Mouse (Mus musculus): ENCODE measurements around the gene Pcsk4. TPM values are rescaled to one million over a fixed set of nuclear protein-coding genes. Genes with fewer than 3 reads are reported as not detected.

Pcsk4 gene
- polyA plus RNA-seq, 1 experiment from 2014 or later = 2.9 TPM

- no peak for DNase-seq (ENCODE audit: low spot score)
- Histone ChIP-seq H3K27me3 (ENCODE audit: control insufficient read depth, insufficient read depth, low read length) (no peaks in the 10 kb centered on the region), H3K4me3 (ENCODE audit: low read depth, low read length) (no peak overlapping the region), H3K27ac (replicated peaks; ENCODE audit: low read depth, low read length) (no peak overlapping the region), H3K4me2 (ENCODE audit: low read depth, low read length) (no peak overlapping the region), H3K36me3 (replicated peaks; ENCODE audit: control insufficient read depth, insufficient read depth, low read depth, low read length) (peaks cover 27% of the 10 kb centered on the region), H3K4me1 (ENCODE audit: control insufficient read depth, insufficient read depth, low read length) (no peaks in the 10 kb centered on the region), H3K9me3 (replicated peaks; ENCODE audit: control insufficient read depth, low read length) (no peaks in the 10 kb centered on the region), H3K9ac (replicated peaks; ENCODE audit: low read length) (no peak overlapping the region)
- no peak for ATAC-seq (replicated peaks; ENCODE audit: insufficient number of reproducible peaks, low FRiP score, low TSS enrichment, low read depth)
- 92% methylated on average over 12 of the region's 12 CpGs for WGBS
These were observed 50.0 kb downstream of the Pcsk4 start for GRCm38 (mm10) chr10:80279273-80279672.

- no peak for DNase-seq (ENCODE audit: low spot score)
- Histone ChIP-seq H3K36me3 (replicated peaks; ENCODE audit: control insufficient read depth, insufficient read depth, low read depth, low read length) (peaks cover 27% of the 10 kb centered on the region), H3K4me3 (ENCODE audit: low read depth, low read length) (no peak overlapping the region), H3K9me3 (replicated peaks; ENCODE audit: control insufficient read depth, low read length) (no peaks in the 10 kb centered on the region), H3K4me1 (ENCODE audit: control insufficient read depth, insufficient read depth, low read length) (no peaks in the 10 kb centered on the region), H3K9ac (replicated peaks; ENCODE audit: low read length) (no peak overlapping the region), H3K4me2 (ENCODE audit: low read depth, low read length) (no peak overlapping the region), H3K27me3 (ENCODE audit: control insufficient read depth, insufficient read depth, low read length) (no peaks in the 10 kb centered on the region), H3K27ac (replicated peaks; ENCODE audit: low read depth, low read length) (no peak overlapping the region)
- no peak for ATAC-seq (replicated peaks; ENCODE audit: insufficient number of reproducible peaks, low FRiP score, low TSS enrichment, low read depth)
- 95% methylated on average over 9 of the region's 9 CpGs for WGBS
These were observed 50.9 kb downstream of the Pcsk4 start for GRCm38 (mm10) chr10:80278390-80278789.

DNA sequence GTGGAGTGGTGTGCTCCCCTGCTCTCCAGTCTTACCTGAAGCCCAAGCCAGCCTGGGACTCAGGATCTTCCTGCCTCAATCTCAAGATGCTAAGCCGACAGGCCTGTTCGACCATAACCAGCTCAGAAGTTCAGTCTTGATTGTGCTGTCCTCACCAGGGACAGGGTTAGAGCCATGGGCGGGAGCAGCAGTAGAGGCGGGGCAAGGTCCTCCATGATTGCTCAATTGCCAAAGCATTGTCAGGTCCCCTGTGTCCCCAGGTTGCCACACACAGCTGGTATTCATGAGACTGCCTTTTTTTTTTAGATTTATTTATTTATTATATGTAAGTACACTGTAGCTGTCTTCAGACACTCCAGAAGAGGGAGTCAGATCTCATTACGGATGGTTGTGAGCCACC lies 53.1 kb downstream of the Pcsk4 start:
- Histone ChIP-seq H3K4me3 (ENCODE audit: low read depth, low read length) (no peak overlapping the region), H3K4me1 (ENCODE audit: control insufficient read depth, insufficient read depth, low read length) (no peaks in the 10 kb centered on the region), H3K4me2 (ENCODE audit: low read depth, low read length) (no peak overlapping the region), H3K27ac (replicated peaks; ENCODE audit: low read depth, low read length) (no peak overlapping the region), H3K36me3 (replicated peaks; ENCODE audit: control insufficient read depth, insufficient read depth, low read depth, low read length) (peaks cover 22% of the 10 kb centered on the region), H3K27me3 (ENCODE audit: control insufficient read depth, insufficient read depth, low read length) (no peaks in the 10 kb centered on the region), H3K9ac (replicated peaks; ENCODE audit: low read length) (no peak overlapping the region), H3K9me3 (replicated peaks; ENCODE audit: control insufficient read depth, low read length) (no peaks in the 10 kb centered on the region)
- ATAC-seq (replicated peaks; ENCODE audit: insufficient number of reproducible peaks, low FRiP score, low TSS enrichment, low read depth) (no peak), DNase-seq (ENCODE audit: low spot score) (no peak)
- 89% methylated on average over 4 of the region's 5 CpGs for WGBS

- 86% methylated on average over 3 of the region's 3 CpGs for WGBS
- ATAC-seq (replicated peaks; ENCODE audit: insufficient number of reproducible peaks, low FRiP score, low TSS enrichment, low read depth) = no peak
- Histone ChIP-seq H3K4me3 (ENCODE audit: low read depth, low read length) (no peak overlapping the region), H3K9me3 (replicated peaks; ENCODE audit: control insufficient read depth, low read length) (no peaks in the 10 kb centered on the region), H3K4me2 (ENCODE audit: low read depth, low read length) (no peak overlapping the region), H3K27me3 (ENCODE audit: control insufficient read depth, insufficient read depth, low read length) (no peaks in the 10 kb centered on the region), H3K36me3 (replicated peaks; ENCODE audit: control insufficient read depth, insufficient read depth, low read depth, low read length) (peaks cover 20% of the 10 kb centered on the region), H3K9ac (replicated peaks; ENCODE audit: low read length) (no peak overlapping the region; the same call in 1 of the 2 replicates), H3K27ac (replicated peaks; ENCODE audit: low read depth, low read length) (no peak overlapping the region), H3K4me1 (ENCODE audit: control insufficient read depth, insufficient read depth, low read length) (no peaks in the 10 kb centered on the region; the same call in 1 of the 2 replicates)
- no peak for DNase-seq (ENCODE audit: low spot score)
These were observed 55.5 kb downstream of the Pcsk4 start for GRCm38 (mm10) chr10:80273847-80274246.

DNA sequence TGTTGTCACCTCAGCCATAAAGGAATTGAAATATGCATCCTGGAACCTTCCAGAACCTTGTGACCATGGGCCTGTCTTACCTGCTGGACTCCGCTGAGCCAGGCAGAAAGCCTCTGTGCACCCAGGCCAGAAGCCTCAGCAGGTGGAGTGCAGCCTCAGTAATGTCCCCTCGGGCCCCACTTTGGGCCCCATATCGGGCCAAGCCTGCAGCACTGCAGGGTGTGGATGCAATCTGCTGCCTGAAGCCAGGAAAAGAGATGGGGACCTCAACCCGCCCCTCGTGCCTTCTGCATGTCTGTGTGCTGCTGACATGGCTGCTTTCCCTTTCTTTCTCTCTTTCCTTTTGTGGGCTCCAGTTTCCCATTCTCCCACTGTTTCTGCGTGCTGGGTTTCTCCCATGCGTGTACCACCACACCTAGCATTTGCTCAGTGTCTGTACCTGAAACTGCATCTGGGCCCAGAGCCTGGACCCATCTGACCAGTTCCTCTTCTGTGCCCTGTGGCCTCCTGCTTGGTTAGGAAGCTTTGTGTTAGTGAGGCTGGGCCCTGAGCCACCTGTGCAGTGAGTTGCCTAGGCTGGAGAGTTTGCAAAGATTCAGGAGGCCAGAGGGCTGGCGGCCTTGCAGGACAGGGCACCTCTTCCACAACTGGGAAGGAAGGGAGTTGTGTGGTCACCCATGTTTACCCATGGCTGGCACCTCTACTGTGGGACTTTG lies 57.3 kb downstream of the Pcsk4 start:
- no peak for DNase-seq (ENCODE audit: low spot score)
- H3K4me3 ChIP-seq (ENCODE audit: low read depth, low read length) = no peak overlapping the region
- H3K9ac ChIP-seq (replicated peaks; ENCODE audit: low read length) = no peak overlapping the region
- no peak overlapping the region for H3K4me2 ChIP-seq (ENCODE audit: low read depth, low read length)
- WGBS = 95% methylated on average over 8 of the region's 8 CpGs
- no peaks in the 10 kb centered on the region for H3K27me3 ChIP-seq (ENCODE audit: control insufficient read depth, insufficient read depth, low read length)
- no peaks in the 10 kb centered on the region; the same call in 1 of the 2 replicates for H3K4me1 ChIP-seq (ENCODE audit: control insufficient read depth, insufficient read depth, low read length)
- H3K9me3 ChIP-seq (replicated peaks; ENCODE audit: control insufficient read depth, low read length) = no peaks in the 10 kb centered on the region
- H3K36me3 ChIP-seq (replicated peaks; ENCODE audit: control insufficient read depth, insufficient read depth, low read depth, low read length) = peaks cover 10% of the 10 kb centered on the region
- H3K27ac ChIP-seq (replicated peaks; ENCODE audit: low read depth, low read length) = no peak overlapping the region
- no peak for ATAC-seq (replicated peaks; ENCODE audit: insufficient number of reproducible peaks, low FRiP score, low TSS enrichment, low read depth)

Small RNAs within 50 kb of the gene (microRNA-seq; reads per million reads assigned to microRNA genes)
- not detected for gene Mir6911 (ENCODE audit: borderline number of aligned reads)

Other genes with a start within 250 kb of the Pcsk4 start
- gene Sbno2, start 223.9 kb downstream of the Pcsk4 start, polyA plus RNA-seq (2014; fragmentation: Nextera tagmentation; extraction: Ambion mirVana) = 5.6 and 6.6 TPM in 2 replicates
- gene Stk11, start 213.7 kb downstream of the Pcsk4 start, polyA plus RNA-seq (2014; fragmentation: Nextera tagmentation; extraction: Ambion mirVana) = 16.6 and 18.5 TPM in 2 replicates
- 360 and 371 TPM in 2 replicates for gene Atp5d, start 190.9 kb downstream of the Pcsk4 start, polyA plus RNA-seq (2014; fragmentation: Nextera tagmentation; extraction: Ambion mirVana)
- 6.8 and 9.0 TPM in 2 replicates for gene Cbarp, start 188.7 kb downstream of the Pcsk4 start, polyA plus RNA-seq (2014; fragmentation: Nextera tagmentation; extraction: Ambion mirVana)
- gene Midn, start 181.2 kb downstream of the Pcsk4 start, polyA plus RNA-seq (2014; fragmentation: Nextera tagmentation; extraction: Ambion mirVana) = 60.3 and 62.1 TPM in 2 replicates
- 74.0 and 77.8 TPM in 2 replicates for gene Cirbp, start 163.5 kb downstream of the Pcsk4 start, polyA plus RNA-seq (2014; fragmentation: Nextera tagmentation; extraction: Ambion mirVana)
- gene 1600002K03Rik, start 156.6 kb downstream of the Pcsk4 start, polyA plus RNA-seq (2014; fragmentation: Nextera tagmentation; extraction: Ambion mirVana) = 6.0 and 6.8 TPM in 2 replicates
- 34.6 and 42.3 TPM in 2 replicates for gene Efna2, start 150.0 kb downstream of the Pcsk4 start, polyA plus RNA-seq (2014; fragmentation: Nextera tagmentation; extraction: Ambion mirVana)
- gene Mum1, start 103.1 kb downstream of the Pcsk4 start, polyA plus RNA-seq (2014; fragmentation: Nextera tagmentation; extraction: Ambion mirVana) = 75.1 and 94.3 TPM in 2 replicates
- gene Ndufs7, start 80.4 kb downstream of the Pcsk4 start, polyA plus RNA-seq (2014; fragmentation: Nextera tagmentation; extraction: Ambion mirVana) = 221 and 253 TPM in 2 replicates
- gene Gamt, start 68.5 kb downstream of the Pcsk4 start, polyA plus RNA-seq (2014; fragmentation: Nextera tagmentation; extraction: Ambion mirVana) = 21.9 and 22.4 TPM in 2 replicates
- 40.9 and 44.7 TPM in 2 replicates for gene Dazap1, start 68.0 kb downstream of the Pcsk4 start, polyA plus RNA-seq (2014; fragmentation: Nextera tagmentation; extraction: Ambion mirVana)
- gene Rps15, start 37.0 kb downstream of the Pcsk4 start, polyA plus RNA-seq (2014; fragmentation: Nextera tagmentation; extraction: Ambion mirVana) = 886 and 948 TPM in 2 replicates
- 11.0 and 15.8 TPM in 2 replicates for gene Apc2, start 33.5 kb downstream of the Pcsk4 start, polyA plus RNA-seq (2014; fragmentation: Nextera tagmentation; extraction: Ambion mirVana)
- 36.5 and 41.6 TPM in 2 replicates for gene 2310011J03Rik, start 9.0 kb downstream of the Pcsk4 start, polyA plus RNA-seq (2014; fragmentation: Nextera tagmentation; extraction: Ambion mirVana)
- gene Reep6, start 455 bp upstream of the Pcsk4 start, polyA plus RNA-seq (2014; fragmentation: Nextera tagmentation; extraction: Ambion mirVana) = 4.3 and 4.5 TPM in 2 replicates
- 0.14 and 0.88 TPM in 2 replicates for gene Adamtsl5, start 18.9 kb upstream of the Pcsk4 start, polyA plus RNA-seq (2014; fragmentation: Nextera tagmentation; extraction: Ambion mirVana)
- 0.26 and 0.52 TPM in 2 replicates for gene Plk5, start 27.0 kb upstream of the Pcsk4 start, polyA plus RNA-seq (2014; fragmentation: Nextera tagmentation; extraction: Ambion mirVana)
- 10.3 and 12.9 TPM in 2 replicates for gene Mex3d, start 58.2 kb upstream of the Pcsk4 start, polyA plus RNA-seq (2014; fragmentation: Nextera tagmentation; extraction: Ambion mirVana)
- 241 and 259 TPM in 2 replicates for gene Mbd3, start 70.1 kb upstream of the Pcsk4 start, polyA plus RNA-seq (2014; fragmentation: Nextera tagmentation; extraction: Ambion mirVana)
- gene Uqcr11, start 77.3 kb upstream of the Pcsk4 start, polyA plus RNA-seq (2014; fragmentation: Nextera tagmentation; extraction: Ambion mirVana) = 377 and 460 TPM in 2 replicates
- gene Tcf3, start 104.1 kb upstream of the Pcsk4 start, polyA plus RNA-seq (2014; fragmentation: Nextera tagmentation; extraction: Ambion mirVana) = 174 and 178 TPM in 2 replicates
- 0.22 and 0.43 TPM in 2 replicates for gene Onecut3, start 165.3 kb upstream of the Pcsk4 start, polyA plus RNA-seq (2014; fragmentation: Nextera tagmentation; extraction: Ambion mirVana)
- 0.28 and 0.36 TPM in 2 replicates for gene Atp8b3, start 209.6 kb upstream of the Pcsk4 start, polyA plus RNA-seq (2014; fragmentation: Nextera tagmentation; extraction: Ambion mirVana)
- gene Rexo1, start 232.1 kb upstream of the Pcsk4 start, polyA plus RNA-seq (2014; fragmentation: Nextera tagmentation; extraction: Ambion mirVana) = 17.1 and 20.6 TPM in 2 replicates
- 4.5 and 5.5 TPM in 2 replicates for gene Klf16, start 247.8 kb upstream of the Pcsk4 start, polyA plus RNA-seq (2014; fragmentation: Nextera tagmentation; extraction: Ambion mirVana)